Mouse (Mus musculus): ENCODE data around the gene Inpp5k. TPM values are rescaled to one million over a fixed set of nuclear protein-coding genes. Genes with fewer than 3 reads are reported as not detected.
A peak's percentile ranks its signal among the peaks of the same experiment; 100 is the strongest.

The Inpp5k gene
- polyA plus RNA-seq, 1 experiment from 2014 or later: 19.7 TPM

- Histone ChIP-seq H3K9me3 (replicated peaks; ENCODE audit: control insufficient read depth, low read length) (no peaks in the 10 kb centered on the region), H3K4me1 (ENCODE audit: control insufficient read depth, insufficient read depth, low read length) (peaks cover 58% of the 10 kb centered on the region), H3K36me3 (ENCODE audit: control insufficient read depth, insufficient read depth, low read length) (peaks cover 6% of the 10 kb centered on the region), H3K27ac (ENCODE audit: low read depth, low read length) (peak overlapping the region; percentile 87), H3K9ac (ENCODE audit: low read depth, low read length) (peak overlapping the region; percentile 78), H3K4me2 (peak overlapping the region; percentile 88), H3K27me3 (ENCODE audit: control insufficient read depth, insufficient read depth, low read length) (no peaks in the 10 kb centered on the region), H3K4me3 (ENCODE audit: low read depth, low read length) (peak overlapping the region; percentile 56)
- 2% methylated on average over 43 of the region's 45 CpGs for whole genome bisulfite sequencing (ENCODE audit: insufficient replicate concordance)
- ATAC-seq (replicated peaks; ENCODE audit: insufficient number of reproducible peaks, low FRiP score, low TSS enrichment): peak; percentile 70
Observed at GRCm38 (mm10) chr11:75653781-75654470, 23.1 kb downstream of the Inpp5k start.

DNA sequence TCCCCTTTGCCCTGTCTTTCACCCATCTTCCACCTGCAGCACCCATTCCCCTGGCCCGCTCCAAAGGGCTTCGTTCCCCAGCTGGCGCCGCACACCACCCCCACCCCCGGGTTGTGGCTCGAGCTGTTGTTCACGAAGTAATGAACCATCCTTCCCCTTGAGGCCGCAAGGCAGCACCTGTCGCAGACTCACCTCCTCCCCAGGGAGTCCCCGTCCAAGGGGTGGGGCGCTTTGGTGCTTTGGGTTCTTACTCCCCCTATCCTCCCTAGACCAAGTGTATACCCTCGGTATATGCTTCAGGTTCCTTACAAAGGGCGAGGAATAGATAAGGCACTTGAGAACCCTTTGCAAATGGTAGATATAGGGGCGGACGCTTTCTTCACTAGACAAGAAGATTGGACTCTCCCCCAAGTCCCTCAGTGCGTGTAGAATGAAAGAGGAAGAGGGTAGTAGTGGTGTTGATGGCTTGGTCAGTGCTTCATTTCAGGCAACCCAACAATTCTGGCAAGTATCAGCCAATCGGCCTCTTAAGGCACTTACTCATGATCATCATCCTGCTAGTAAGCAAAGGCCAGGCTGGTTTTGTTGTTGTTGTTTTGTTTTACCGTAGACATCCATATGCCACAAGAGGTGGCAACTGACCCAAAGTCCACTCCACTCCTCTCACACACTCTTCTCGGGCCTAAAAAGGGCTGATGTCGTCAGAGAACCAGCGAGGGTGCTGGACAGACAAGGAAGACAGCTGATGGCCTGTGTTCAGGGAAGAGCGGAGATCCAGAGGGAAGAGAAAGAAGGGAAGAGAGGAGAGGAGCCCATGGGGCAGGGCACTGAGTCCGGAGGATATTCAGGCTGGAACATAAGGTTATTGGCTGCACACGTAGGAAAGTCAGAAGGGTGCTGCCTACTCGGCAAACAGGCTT, 23.9 kb downstream of the Inpp5k start:
- 28% methylated on average over 25 of the region's 25 CpGs for WGBS (ENCODE audit: insufficient replicate concordance)
- H3K4me1 ChIP-seq (ENCODE audit: control insufficient read depth, insufficient read depth, low read length): peaks cover 54% of the 10 kb centered on the region

GRCm38 (mm10) chr11:75655621-75656545, 25.1 kb downstream of the Inpp5k start:
- WGBS (ENCODE audit: insufficient replicate concordance): under 1% methylated on average over 77 of the region's 78 CpGs
- Histone ChIP-seq H3K27me3 (ENCODE audit: control insufficient read depth, insufficient read depth, low read length) (no peaks in the 10 kb centered on the region), H3K4me2 (peak overlapping the region; percentile 88), H3K27ac (ENCODE audit: low read depth, low read length) (peak overlapping the region; percentile 87), H3K9me3 (replicated peaks; ENCODE audit: control insufficient read depth, low read length) (no peaks in the 10 kb centered on the region), H3K4me3 (ENCODE audit: low read depth, low read length) (peak overlapping the region; percentile 78), H3K4me1 (ENCODE audit: control insufficient read depth, insufficient read depth, low read length) (peaks cover 49% of the 10 kb centered on the region), H3K9ac (ENCODE audit: low read depth, low read length) (peak overlapping the region; percentile 89), H3K36me3 (ENCODE audit: control insufficient read depth, insufficient read depth, low read length) (peaks cover 14% of the 10 kb centered on the region)
- peak; percentile 45 for ATAC-seq (replicated peaks; ENCODE audit: insufficient number of reproducible peaks, low FRiP score, low TSS enrichment)

More for the DNA sequence above, 23.9 kb downstream of the Inpp5k start:
- Histone ChIP-seq H3K9ac (ENCODE audit: low read depth, low read length) (peak overlapping the region; percentile 89), H3K4me3 (ENCODE audit: low read depth, low read length) (peak overlapping the region; percentile 78), H3K9me3 (replicated peaks; ENCODE audit: control insufficient read depth, low read length) (no peaks in the 10 kb centered on the region), H3K27me3 (ENCODE audit: control insufficient read depth, insufficient read depth, low read length) (no peaks in the 10 kb centered on the region), H3K36me3 (ENCODE audit: control insufficient read depth, insufficient read depth, low read length) (peaks cover 6% of the 10 kb centered on the region), H3K27ac (ENCODE audit: low read depth, low read length) (peak overlapping the region; percentile 87), H3K4me2 (peak overlapping the region; percentile 88)
- ATAC-seq (replicated peaks; ENCODE audit: insufficient number of reproducible peaks, low FRiP score, low TSS enrichment): peak; percentile 0; the same call in 1 of the 2 replicates

GRCm38 (mm10) chr11:75656621-75657590, 26.1 kb downstream of the Inpp5k start:
- Histone ChIP-seq H3K36me3 (ENCODE audit: control insufficient read depth, insufficient read depth, low read length) (peaks cover 24% of the 10 kb centered on the region), H3K4me1 (ENCODE audit: control insufficient read depth, insufficient read depth, low read length) (peaks cover 45% of the 10 kb centered on the region), H3K9ac (ENCODE audit: low read depth, low read length) (peak overlapping the region; percentile 89), H3K4me3 (ENCODE audit: low read depth, low read length) (peak overlapping the region; percentile 78), H3K4me2 (peak overlapping the region; percentile 88), H3K27ac (ENCODE audit: low read depth, low read length) (peak overlapping the region; percentile 87; the same call in 1 of the 2 replicates), H3K9me3 (replicated peaks; ENCODE audit: control insufficient read depth, low read length) (no peaks in the 10 kb centered on the region), H3K27me3 (ENCODE audit: control insufficient read depth, insufficient read depth, low read length) (no peaks in the 10 kb centered on the region)
- WGBS (ENCODE audit: insufficient replicate concordance): 51% methylated on average over 17 of the region's 20 CpGs
- no peak for ATAC-seq (replicated peaks; ENCODE audit: insufficient number of reproducible peaks, low FRiP score, low TSS enrichment)

DNA sequence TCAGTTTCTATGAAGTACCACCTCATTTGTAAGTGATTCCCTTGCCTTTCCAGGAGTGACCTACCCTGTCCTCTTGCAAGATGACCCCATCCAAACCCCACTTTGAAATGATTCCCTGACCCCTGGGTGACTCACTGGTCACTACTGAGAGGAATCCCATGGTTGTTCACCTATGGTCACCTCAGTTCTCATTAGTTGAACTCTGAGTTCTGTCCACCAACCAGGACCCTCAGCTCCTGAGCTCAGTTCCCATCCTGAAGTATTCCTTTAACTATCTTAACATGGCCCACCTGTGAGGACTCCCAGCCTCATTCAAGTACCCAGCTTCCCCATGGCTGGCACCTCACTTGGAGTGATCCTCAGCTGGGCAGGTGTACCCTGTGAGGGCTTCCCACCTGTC, 27.1 kb downstream of the Inpp5k start:
- H3K36me3 ChIP-seq (ENCODE audit: control insufficient read depth, insufficient read depth, low read length): peaks cover 33% of the 10 kb centered on the region
- peaks cover 35% of the 10 kb centered on the region for H3K4me1 ChIP-seq (ENCODE audit: control insufficient read depth, insufficient read depth, low read length)
- H3K4me3 ChIP-seq (ENCODE audit: low read depth, low read length): no peak overlapping the region
- ATAC-seq (replicated peaks; ENCODE audit: insufficient number of reproducible peaks, low FRiP score, low TSS enrichment): no peak
- no peaks in the 10 kb centered on the region for H3K9me3 ChIP-seq (replicated peaks; ENCODE audit: control insufficient read depth, low read length)
- no peak overlapping the region for H3K9ac ChIP-seq (ENCODE audit: low read depth, low read length)
- H3K27me3 ChIP-seq (ENCODE audit: control insufficient read depth, insufficient read depth, low read length): no peaks in the 10 kb centered on the region
- H3K4me2 ChIP-seq: no peak overlapping the region
- no peak overlapping the region for H3K27ac ChIP-seq (ENCODE audit: low read depth, low read length)

DNA sequence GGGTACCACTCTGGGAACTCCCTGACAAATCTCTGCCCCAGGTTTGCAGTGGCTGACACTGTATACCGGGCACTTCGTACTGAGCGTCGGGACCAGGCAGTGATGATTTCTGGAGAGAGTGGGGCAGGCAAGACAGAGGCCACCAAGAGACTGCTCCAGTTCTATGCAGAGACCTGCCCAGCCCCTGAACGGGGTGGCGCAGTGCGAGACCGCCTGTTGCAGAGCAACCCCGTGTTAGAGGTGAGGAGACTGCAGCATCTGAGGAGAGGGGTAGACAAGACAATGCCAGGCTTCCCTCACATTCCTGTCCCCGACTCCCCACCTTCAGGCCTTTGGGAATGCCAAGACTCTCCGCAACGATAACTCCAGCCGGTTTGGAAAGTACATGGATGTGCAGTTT, 27.5 kb downstream of the Inpp5k start:
- Histone ChIP-seq H3K4me2 (no peak overlapping the region), H3K27me3 (ENCODE audit: control insufficient read depth, insufficient read depth, low read length) (no peaks in the 10 kb centered on the region), H3K36me3 (ENCODE audit: control insufficient read depth, insufficient read depth, low read length) (peaks cover 35% of the 10 kb centered on the region), H3K4me3 (ENCODE audit: low read depth, low read length) (no peak overlapping the region), H3K9me3 (replicated peaks; ENCODE audit: control insufficient read depth, low read length) (no peaks in the 10 kb centered on the region), H3K4me1 (ENCODE audit: control insufficient read depth, insufficient read depth, low read length) (peaks cover 31% of the 10 kb centered on the region), H3K27ac (ENCODE audit: low read depth, low read length) (no peak overlapping the region), H3K9ac (ENCODE audit: low read depth, low read length) (no peak overlapping the region)
- WGBS (ENCODE audit: insufficient replicate concordance): 91% methylated on average over 13 of the region's 13 CpGs
- ATAC-seq (replicated peaks; ENCODE audit: insufficient number of reproducible peaks, low FRiP score, low TSS enrichment): no peak

- WGBS (ENCODE audit: insufficient replicate concordance): 83% methylated on average over 14 of the region's 14 CpGs
- no peaks in the 10 kb centered on the region for H3K27me3 ChIP-seq (ENCODE audit: control insufficient read depth, insufficient read depth, low read length)
- ATAC-seq (replicated peaks; ENCODE audit: insufficient number of reproducible peaks, low FRiP score, low TSS enrichment): no peak
- H3K4me1 ChIP-seq (ENCODE audit: control insufficient read depth, insufficient read depth, low read length): peaks cover 26% of the 10 kb centered on the region
- peaks cover 35% of the 10 kb centered on the region for H3K36me3 ChIP-seq (ENCODE audit: control insufficient read depth, insufficient read depth, low read length)
- H3K27ac ChIP-seq (ENCODE audit: low read depth, low read length): no peak overlapping the region
- no peak overlapping the region for H3K4me3 ChIP-seq (ENCODE audit: low read depth, low read length)
- no peaks in the 10 kb centered on the region for H3K9me3 ChIP-seq (replicated peaks; ENCODE audit: control insufficient read depth, low read length)
- no peak overlapping the region for H3K9ac ChIP-seq (ENCODE audit: low read depth, low read length)
- no peak overlapping the region for H3K4me2 ChIP-seq
Observed at GRCm38 (mm10) chr11:75658996-75659750, 28.4 kb downstream of the Inpp5k start.
